Mouse (Mus musculus): ENCODE measurements around the gene Wwox. TPM values are rescaled to one million over a fixed set of nuclear protein-coding genes. Genes with fewer than 3 reads are reported as not detected.

The Wwox gene
- total RNA-seq, 2 experiments from 2014 or later, result 12.7 to 13.6 TPM

DNA sequence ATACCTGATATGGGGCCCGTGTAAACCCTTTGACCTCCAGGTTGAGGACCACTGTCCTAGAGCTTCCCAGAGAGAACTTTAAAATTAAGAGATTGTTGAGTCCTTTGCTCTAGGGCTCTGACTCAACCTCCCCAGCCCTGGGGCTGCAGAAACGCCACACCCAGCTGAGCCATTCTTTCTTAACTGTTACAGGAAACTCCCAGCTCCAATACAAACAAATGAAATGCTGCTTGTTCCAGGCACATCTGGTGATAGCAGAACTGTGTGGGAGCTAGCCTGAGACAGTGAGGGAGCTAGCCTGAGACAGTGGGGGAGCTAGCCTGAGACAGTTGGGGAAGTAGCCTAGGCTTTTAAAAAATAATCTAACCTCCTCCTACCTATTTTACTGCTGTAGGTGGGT, 194.7 kb downstream of the Wwox start:
- DNase-seq (ENCODE audit: low spot score in 2 of 2), result no peak
- intact Hi-C loops (cut with DNase I), result no loop called here

DNA sequence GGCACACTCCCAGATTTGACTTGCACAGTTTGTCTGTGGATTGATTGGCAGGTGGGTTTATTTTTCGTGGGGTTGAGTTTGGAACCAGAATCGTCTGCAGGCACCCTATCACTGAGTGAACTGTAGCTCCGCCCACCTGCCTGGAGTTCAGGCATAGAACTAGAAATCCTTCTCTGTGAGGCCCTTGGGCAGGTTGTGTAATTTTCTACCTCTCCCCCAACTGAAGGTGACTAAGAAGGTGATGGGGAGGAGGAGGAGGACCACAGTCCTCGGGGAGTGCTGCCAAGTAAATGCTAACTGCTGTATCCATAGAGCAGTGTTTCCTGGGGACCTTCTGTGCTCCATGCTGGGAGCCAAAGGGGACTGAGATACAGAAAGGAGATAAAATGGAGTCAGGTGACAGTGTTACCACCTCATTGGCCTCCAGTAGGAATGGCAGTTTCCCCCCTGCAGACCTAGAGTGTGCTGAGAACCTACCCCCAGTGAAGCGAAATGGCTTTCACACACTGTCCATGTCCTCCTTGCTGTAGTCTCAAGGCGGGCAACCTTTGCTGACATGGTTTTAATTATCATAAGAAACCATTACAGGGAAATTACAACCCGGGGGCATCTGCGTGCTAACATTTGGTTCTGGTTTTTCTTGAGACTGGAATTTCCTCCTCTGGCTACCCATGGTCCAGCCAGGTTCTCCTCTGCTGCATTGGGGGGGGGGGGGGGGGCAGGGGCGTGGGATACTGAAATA, 195.4 kb downstream of the Wwox start:
- intact Hi-C loops (cut with DNase I), result no loop called here
- DNase-seq (ENCODE audit: low spot score in 2 of 2), result no peak

DNA sequence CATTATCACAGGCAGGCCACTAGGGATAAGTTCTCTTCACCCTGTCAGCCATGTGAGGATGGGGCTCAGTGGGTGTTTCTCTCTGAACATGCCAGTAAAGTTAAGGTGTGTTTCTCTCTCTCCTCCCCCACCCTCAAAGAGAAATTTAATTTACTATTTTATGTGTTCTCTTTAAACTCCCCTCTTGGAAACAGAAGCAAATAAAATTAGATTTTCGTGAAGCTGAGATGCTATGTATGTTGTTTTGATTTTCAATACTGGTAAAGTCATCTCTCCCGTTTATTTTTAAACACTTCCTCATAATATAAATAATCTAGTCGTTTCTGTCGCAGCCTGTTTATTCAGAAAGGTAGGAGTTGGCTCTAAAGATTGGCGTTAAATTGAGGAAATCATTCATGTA, 196.9 kb downstream of the Wwox start:
- DNase-seq (ENCODE audit: low spot score in 2 of 2), result no peak
- intact Hi-C loops (cut with DNase I), result no loop called here

DNA sequence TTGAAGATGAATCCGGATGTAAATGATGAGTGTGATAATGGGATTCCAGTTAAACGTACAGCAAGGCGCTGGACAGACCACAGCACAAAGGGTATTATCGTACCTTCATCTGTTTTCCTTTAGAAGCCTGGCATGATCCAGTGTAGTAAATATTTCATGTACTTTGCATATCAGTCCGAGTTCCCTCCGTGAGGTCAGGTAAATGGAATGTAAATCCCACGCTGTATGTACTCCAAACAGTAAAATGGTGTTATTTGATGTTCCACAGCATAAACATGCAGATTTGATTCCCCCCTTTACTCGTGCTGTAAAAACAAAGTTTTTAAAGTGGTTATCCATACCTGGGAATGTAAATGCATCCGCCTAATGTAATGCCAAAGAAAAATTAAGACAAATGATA, 202.4 kb downstream of the Wwox start:
- no peak for DNase-seq (ENCODE audit: low spot score in 2 of 2)
- intact Hi-C loops (cut with DNase I), result no loop called here

DNA sequence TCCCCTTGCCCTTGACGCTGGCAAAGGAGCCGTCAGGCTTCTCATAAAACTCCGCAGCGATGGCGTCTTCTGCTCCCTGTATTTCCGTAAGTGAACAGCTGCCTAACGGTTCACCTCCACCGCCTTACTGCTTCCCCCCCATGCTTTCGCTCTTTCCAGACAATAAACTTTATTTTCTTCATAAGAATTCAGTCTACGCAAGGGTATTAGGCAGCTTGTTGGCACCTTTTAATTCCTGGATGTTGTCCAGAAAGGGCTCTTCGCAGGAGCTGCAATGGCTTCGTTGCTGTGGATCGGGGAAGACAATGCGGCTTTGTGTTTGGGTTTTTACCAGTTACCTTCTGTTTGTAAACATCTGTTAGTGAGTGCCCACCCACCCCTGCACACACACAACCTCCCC, 211.3 kb downstream of the Wwox start:
- intact Hi-C loops (cut with DNase I), result no loop called here
- DNase-seq (ENCODE audit: low spot score in 2 of 2), result no peak

DNA sequence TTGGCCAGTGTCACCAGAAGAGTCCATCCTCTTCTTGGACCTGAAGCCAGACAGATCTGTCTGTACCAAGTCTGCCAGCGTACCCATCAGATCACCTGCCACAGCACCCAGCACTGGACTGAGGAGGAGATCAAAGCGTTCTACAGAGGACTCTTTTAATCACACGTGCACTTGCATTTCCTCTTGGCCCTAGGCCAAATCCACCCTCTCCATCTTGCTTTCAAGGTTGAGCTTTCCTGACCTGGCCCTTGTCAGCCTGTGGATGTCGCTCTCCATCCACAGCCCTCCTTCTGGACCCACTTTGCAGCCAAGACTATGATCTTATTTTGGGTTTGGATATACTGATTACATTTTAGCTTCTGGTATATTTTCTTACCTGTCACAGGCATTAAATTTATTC, 218.3 kb downstream of the Wwox start:
- DNase-seq (ENCODE audit: low spot score in 2 of 2), result no peak
- intact Hi-C loops (cut with DNase I), result no loop called here

DNA sequence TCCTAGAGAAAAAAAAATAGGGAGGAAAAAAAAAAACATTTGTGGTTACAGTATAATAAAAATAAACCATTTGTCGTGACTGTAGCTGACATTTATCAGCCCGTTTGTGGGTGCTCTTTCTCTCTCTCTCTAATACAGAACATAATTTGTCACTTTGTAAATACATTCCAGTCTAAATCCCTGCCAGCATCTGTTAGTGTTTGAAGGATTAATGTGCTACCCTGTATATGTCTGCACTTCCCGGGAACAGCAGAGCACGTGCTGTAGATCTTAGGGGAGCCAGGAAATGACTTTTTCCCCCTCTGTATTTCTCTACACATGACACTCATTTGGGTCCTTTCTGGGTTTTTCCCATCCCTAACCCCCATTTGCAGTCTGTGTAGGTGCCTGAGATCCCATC, 219.0 kb downstream of the Wwox start:
- no peak for DNase-seq (ENCODE audit: low spot score in 2 of 2)
- intact Hi-C loops (cut with DNase I), result no loop called here

DNA sequence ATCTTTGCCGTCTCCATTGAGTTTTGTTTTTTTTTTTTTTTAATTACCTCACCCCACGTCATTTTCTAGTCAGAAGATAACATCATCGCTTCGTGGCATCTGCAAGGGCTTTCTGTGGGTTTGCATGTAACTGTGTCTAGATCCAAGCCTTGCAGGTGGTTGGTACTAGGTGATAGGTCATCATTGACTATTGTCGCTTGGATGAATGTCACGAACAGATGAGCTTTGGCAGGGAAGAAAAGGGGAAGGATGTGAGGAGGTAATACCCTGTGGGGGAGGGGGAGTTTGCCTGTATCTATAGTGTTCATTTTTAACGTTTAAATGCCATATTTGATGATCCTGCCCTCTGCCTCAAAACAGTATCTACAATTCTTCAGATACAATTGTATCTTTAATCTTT, 223.6 kb downstream of the Wwox start:
- intact Hi-C loops (cut with DNase I), result no loop called here
- DNase-seq (ENCODE audit: low spot score in 2 of 2), result no peak

DNA sequence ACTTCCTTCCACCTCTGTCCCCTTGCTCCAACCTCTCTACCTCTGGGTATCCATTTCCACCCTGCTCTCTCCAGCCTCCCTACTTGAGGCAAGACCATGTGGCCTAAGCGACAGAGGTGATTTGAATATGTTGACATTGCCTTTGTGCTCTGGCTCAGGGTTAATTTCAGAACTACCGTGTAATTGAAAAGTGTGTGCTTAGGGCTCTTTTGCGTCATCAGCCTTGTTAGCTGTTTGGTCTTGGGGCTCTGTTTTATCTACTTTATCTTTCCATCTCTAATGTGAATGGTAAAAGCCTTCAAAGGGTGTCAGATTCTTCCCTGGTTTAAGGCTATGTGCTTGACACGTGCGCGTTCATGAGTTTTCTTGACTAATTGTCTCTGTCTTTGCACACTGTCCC, 226.1 kb downstream of the Wwox start:
- no peak for DNase-seq (ENCODE audit: low spot score in 2 of 2)
- intact Hi-C loops (cut with DNase I), result no loop called here

DNA sequence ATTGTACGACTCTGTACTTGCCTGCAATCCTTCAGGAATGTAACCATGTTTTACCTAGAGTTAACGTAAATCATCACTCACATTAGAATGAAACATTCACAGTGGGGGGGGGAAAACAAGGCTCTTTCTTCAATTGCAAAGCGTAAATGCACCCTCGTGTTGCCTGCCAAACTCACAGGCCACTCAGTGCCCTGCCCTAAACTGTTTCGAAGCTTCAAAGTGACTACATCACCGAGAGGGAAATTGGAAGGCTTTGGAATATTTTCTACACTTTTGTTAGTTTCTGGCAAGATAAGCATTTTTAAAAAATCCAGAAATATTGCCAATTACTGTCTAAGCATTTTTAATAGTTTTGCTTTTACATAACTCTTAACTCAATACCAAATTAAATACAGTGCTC, 231.3 kb downstream of the Wwox start:
- intact Hi-C loops (cut with DNase I), result no loop called here
- no peak for DNase-seq (ENCODE audit: low spot score in 2 of 2)

DNA sequence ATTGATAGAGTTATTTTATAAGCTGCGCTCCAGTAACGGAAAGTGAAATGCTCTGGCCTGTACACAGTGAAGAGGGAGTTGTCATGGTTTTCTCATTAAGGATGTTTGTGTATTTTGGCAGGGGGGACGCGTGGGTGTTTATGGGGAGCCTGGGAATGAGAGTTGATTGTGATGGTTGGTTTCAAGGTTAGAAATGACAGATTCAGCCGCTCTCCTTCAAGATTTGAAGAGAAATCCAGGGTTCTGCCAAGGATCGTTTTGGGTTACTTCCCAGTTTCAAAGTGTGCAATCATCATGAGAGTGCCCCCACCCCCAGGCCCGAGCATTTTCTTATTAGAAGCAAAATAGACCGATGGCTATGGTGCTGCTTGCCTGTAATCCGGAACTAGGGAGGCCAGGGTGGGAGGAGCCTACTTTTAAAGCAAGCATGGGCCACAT, 231.8 kb downstream of the Wwox start:
- intact Hi-C loops (cut with DNase I), result no loop called here
- no peak for DNase-seq (ENCODE audit: low spot score in 2 of 2)

DNA sequence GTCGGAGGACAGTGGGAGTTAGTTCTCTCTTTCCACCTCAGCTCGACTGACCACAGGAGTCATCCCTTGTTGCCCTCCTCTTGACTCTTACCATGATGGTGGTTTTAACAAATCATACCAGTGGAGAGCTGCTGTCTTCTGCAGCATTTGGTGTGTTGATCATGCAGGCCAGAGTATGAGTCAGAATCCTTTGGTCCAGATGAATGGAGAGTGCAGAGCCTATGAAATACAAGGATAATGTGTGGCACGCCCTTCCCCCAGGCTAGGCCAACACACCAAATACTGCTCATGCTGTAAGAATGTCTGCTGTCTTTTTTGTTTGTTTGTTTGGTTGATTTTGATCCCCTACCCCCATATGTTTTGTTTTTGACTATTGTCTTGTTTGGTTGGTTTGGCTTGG, 234.0 kb downstream of the Wwox start:
- intact Hi-C loops (cut with DNase I), result no loop called here
- DNase-seq (ENCODE audit: low spot score in 2 of 2), result no peak

DNA sequence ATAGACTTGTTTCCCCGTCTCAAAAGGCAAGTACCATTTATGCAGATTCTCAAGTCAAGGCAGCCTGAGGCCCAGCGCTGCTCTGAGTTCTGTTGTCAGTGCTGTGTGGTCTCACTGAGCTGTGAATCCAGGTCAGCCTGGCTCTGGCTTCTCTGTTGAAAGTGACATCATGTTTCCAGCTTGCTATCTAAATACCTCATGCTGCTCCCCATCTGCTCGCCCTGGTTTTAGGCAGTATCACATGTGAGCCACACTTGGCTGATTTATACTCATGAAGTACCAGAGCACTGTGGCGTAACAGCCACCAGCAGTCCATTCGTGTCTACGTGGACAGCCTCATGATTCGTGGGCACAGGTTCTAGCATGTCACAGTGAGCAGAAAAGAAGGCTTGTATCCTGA, 235.7 kb downstream of the Wwox start:
- peak; percentile 14 to 76 for DNase-seq (ENCODE audit: low spot score in 2 of 2)
- intact Hi-C loops (cut with DNase I), result loop anchor here (1.0 kb wide), 1 partner anchor 19 kb away; no protein-coding TSS in a partner anchor

DNA sequence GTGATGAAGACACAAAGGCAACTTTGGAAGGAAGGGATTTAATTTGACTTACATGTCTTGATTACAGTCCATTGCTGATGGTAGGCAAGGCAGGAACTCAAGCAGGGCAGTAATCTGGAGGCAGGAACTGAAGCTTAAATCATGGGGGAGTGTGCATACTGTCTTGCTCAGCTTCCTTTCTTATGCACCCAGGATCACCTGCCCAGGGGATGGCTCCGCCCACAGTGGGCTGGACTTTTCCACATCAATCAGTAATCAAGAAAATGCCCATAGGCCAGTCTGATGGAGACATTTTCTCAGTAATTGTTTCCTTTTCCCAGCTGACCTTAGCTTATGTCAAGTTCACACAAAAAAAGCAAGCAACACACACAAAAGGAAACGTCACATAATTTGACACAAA, 237.5 kb downstream of the Wwox start:
- intact Hi-C loops (cut with DNase I), result no loop called here
- DNase-seq (ENCODE audit: low spot score in 2 of 2), result no peak

DNA sequence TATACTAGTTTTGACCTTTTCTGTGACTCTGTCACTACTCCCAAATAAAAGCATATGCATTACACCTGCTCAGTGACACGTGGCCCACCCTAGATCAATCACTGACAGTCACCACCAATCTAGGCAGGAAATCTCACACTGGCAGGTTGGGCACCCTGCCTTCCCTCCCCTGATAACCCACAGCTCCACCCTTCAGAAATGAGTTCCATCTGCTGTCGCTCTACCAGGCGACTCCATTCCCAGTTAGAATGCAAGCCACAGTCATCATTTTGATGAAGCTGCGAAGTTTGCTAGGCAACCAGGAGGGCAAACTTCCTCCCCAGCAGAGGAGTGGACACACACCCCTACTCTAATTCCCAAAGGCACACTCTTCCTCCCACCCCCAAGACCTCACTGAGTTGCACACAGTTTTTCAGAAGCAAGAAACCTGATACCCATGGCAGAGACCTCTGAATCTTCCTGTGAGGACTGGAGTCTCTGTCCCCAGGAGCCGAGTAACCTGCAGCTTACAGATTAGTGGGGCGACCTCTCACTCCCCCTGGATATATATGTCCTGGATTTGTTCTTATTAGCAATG, 238.2 kb downstream of the Wwox start:
- no peak for DNase-seq (ENCODE audit: low spot score in 2 of 2)
- intact Hi-C loops (cut with DNase I), result no loop called here

DNA sequence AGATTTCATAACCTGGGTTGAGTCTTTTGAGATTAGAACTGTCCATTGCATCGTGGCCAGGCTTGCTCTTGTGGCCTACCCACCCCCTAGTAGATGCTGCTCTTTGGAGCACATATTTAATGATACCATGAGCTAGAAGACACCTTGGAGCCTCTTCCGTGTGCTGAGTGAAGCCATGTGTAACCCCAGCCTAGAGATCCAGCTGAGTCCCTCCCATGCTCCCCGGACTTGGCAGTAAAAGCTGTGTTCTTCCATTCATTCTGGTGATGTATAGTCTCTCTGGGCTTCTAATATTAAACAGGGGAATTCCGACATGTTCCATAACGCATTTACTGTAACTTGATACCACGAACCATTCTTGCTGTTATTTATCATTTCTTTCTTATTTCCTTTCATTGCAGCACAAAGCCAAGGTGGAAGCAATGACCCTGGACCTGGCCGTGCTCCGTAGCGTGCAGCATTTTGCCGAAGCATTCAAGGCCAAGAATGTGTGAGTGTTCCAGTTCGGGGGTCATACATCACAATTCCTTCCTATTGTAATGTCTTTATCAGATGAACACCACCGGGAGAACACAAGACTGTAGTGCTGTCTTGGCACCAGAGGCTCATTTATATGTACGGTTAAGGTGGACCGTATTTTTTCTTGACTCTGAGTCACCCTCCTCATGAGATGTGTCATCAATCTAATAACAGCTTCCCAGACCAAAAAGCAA, 240.1 kb downstream of the Wwox start:
- intact Hi-C loops (cut with DNase I), result no loop called here
- DNase-seq (ENCODE audit: low spot score in 2 of 2), result no peak

DNA sequence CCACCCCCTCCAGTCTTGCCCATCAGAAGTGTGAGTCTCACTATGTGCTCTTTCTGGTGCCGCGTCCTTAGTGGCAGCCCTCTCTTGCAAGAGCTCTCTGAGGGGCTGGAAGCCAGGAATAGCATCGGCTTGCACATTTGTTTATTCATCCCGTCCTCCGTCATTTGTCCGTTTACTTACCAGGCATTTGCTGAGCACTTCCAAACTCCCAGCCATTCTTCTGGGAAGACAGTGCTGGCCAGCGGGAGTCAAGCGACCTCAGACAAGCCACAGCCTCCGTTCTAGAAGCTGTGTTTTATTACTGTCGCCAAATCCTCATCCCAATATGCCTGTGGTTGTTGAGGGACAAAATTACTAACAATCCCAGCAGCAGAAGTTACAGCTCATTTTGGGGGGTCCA, 241.7 kb downstream of the Wwox start:
- intact Hi-C loops (cut with DNase I), result no loop called here

DNA sequence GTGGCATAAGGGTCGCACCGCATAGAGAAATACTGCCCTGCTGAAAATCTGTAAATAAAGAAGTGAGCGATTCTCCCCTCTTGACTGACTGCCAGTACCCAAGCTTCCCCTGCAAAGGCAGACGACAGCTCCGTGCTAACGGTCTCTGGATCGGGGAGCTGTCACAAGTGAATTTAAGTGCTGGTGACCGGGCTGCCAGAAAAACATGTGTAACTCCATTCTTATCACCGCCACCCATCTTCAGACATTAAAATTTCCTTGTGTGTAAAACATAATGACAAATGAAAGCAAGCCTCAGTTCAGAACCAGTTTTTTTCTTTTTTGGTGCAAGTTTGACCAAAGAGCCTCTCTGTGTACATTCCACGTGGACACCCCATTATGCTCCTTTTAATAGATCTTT, 242.7 kb downstream of the Wwox start:
- intact Hi-C loops (cut with DNase I), result no loop called here
- no peak for DNase-seq (ENCODE audit: low spot score in 2 of 2)

More for the DNA sequence above, 241.7 kb downstream of the Wwox start:
- no peak for DNase-seq (ENCODE audit: low spot score in 2 of 2)

DNA sequence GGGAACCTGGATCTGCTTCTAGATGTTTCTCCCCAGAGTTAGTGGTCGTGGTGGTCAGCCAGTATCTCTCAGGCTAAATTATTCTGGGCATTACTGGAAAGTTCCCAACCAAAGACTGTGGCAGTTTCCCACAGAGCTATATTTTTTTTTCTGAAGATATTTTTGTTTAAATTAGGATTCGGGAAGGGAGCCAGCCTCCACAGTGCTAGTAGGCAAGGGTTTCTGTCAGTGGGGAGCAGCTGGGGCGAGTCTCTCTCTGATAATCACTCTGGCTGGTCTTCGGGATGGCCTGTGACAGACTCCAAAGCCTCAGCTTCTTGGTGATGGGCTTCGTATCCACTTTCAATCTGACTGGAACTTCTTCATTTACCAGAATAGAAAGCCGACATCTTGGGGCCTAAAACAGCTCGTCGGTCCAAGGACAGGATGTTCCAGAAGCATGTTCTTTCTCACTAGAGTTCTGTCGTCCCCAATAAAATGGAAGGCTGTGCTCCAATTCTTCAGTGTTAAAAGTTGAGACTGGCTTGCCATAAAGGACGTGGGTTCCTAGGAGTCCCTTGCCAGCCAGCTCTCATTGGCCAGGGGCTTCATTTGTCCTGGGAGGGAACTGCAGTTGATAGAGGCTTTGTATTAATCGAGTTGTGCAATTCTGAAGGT, 244.7 kb downstream of the Wwox start:
- peak; percentile 21 to 32 for DNase-seq (ENCODE audit: low spot score in 2 of 2)
- intact Hi-C loops (cut with DNase I), result no loop called here

DNA sequence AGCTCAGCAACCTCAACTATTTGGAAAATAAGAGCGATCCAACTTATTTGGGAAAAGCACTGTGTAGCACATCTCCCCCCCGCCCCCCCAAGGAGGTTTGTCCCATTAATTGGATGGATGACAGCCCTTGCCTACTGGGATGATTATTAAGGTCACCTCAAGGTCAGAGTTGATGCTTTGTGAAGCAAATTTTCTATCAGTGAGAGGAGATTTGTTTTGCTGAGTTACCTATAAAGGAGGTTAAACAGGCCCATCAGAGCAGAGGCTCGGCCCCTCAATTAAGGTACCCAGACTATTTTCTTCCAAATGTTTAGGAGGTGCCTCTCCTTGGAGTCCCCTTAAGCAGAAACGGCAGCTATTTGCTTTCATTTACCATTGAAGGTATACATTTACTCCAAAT, 247.0 kb downstream of the Wwox start:
- intact Hi-C loops (cut with DNase I), result no loop called here
- DNase-seq (ENCODE audit: low spot score in 2 of 2), result no peak

DNA sequence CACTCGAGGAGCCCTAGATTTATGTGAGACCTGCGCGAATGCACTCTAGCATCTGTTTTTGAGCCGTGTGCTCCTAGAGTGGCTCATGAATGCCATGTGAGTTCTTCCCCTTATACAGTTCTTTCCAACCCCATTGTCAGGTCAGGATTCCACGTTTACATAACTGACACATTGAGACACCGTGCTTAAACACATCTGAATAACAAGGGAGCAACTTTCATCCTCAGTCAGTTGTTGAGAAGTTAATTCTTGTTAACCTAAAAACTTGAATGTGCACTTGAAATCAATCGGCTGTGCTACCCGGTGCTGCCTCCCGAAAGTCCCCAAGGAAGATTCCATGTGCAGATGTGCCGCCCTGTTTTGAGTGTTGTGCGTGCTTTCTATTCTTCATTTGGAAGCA, 249.3 kb downstream of the Wwox start:
- DNase-seq (ENCODE audit: low spot score in 2 of 2), result no peak
- intact Hi-C loops (cut with DNase I), result no loop called here
